ENCODE assay signal across 21 mouse cellular contexts in the genomic region with DNA sequence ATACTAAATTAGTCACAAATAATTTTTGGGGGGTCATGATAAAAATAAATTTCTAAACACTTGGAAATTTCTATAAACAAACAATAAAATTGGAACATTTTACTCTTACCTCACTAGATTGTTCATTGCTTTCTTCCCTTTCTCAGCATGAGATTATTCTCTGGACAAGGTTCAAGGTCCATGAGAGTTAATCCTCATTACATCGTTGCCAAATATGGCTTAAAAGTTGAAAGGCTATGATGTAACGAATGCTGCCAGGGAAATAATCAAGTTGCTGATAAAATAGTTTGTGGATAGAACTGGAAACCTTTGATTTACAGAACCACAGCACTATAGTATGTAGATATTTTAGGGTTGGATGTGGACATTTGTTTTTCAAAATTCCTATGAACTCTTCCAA.
"Had no signal": no experiment of that assay in that cellular context is flagged by ENCODE, and none has a peak within 500 bp of the region (broad histone marks: within the 10 kb centered on the region; RNA-seq: fewer than 3 reads in every experiment).

No protein-coding gene starts in this region.

- H3K27me3 ChIP-seq: midbrain, embryonic 12.5 days; neural tube, embryonic 13.5 days; neural tube, embryonic 15.5 days; stomach, embryonic 15.5 days had no signal

- ATAC-seq: midbrain, embryonic 16.5 days had no signal

- H3K4me3 ChIP-seq: midbrain, embryonic 10.5 days; midbrain, embryonic 12.5 days; myocyte; neural tube, embryonic 13.5 days; neural tube, embryonic 15.5 days; stomach, embryonic 15.5 days had no signal

- H3K9ac ChIP-seq: lung, embryonic 14.5 days; midbrain, embryonic 12.5 days; neural tube, embryonic 13.5 days; neural tube, embryonic 15.5 days; stomach, embryonic 15.5 days had no signal

- H3K4me1 ChIP-seq: midbrain, embryonic 10.5 days; midbrain, embryonic 12.5 days; neural tube, embryonic 13.5 days; neural tube, embryonic 15.5 days; stomach, embryonic 15.5 days had no signal

- H3K4me2 ChIP-seq: lung, embryonic 14.5 days; midbrain, embryonic 12.5 days; neural tube, embryonic 13.5 days; neural tube, embryonic 15.5 days; stomach, embryonic 15.5 days had no signal

- H3K9me3 ChIP-seq: midbrain, embryonic 10.5 days; midbrain, embryonic 12.5 days; neural tube, embryonic 13.5 days; neural tube, embryonic 15.5 days; stomach, embryonic 15.5 days had no signal

- DNase-seq: lung, adult 18-20 months; lung, embryonic 14.5 days; lung, postnatal 10 days; lung, postnatal 4 days; midbrain, embryonic 14.5 days; retina, postnatal 1 day; right cerebral cortex, adult 18-20 months; right cerebral cortex, postnatal 25 days; right cerebral cortex, postnatal 4 days; spleen, adult 18-20 months; thymus, adult 2 months; thymus, postnatal 25 days; thymus, postnatal 4 days had no signal

- H3K27ac ChIP-seq: midbrain, embryonic 10.5 days; midbrain, embryonic 12.5 days; neural tube, embryonic 13.5 days; neural tube, embryonic 15.5 days; stomach, embryonic 15.5 days; stomach, postnatal 0 days had no signal

- H3K36me3 ChIP-seq: midbrain, embryonic 10.5 days; midbrain, embryonic 12.5 days; neural tube, embryonic 13.5 days; neural tube, embryonic 15.5 days; stomach, embryonic 15.5 days had no signal
